Mouse (Mus musculus): Measurements from ENCODE around the gene Slc15a1. TPM values are rescaled to one million over a fixed set of nuclear protein-coding genes. Genes with fewer than 3 reads are reported as not detected.

Slc15a1 gene
- polyA plus RNA-seq, 1 experiment = 2.0 TPM

DNA sequence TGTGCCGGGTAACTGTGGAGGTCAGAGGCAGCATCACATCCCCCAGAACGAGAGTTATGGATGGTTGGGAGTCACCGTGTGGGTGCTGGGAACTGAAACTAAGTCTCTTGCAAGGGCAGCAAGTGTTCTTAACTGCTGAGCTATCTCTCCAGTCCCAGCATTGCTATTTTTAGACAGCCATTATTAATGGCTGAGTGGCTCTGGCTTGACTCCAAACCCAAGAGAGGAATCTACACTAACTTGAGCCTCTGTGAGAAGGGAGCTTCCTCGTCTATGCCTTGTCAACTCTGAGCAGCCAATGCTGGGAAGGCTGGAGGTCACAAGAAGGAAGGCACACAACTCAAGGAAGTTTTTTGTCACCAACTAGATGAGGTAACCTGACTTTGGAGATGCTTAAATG, 16.7 kb upstream of the Slc15a1 start:
- DNase-seq = no peak
- WGBS = 46% methylated on average over 4 of the region's 4 CpGs
- TF ChIP-seq POLR2A (IDR thresholded peaks at IDR 0.05; ENCODE audit: control insufficient read depth, extremely low read depth, insufficient read depth, low read length, poor library complexity) (no peak), CTCF (IDR thresholded peaks at IDR 0.05; ENCODE audit: borderline replicate concordance, control insufficient read depth, extremely low read depth, insufficient read depth, low read length, poor library complexity) (no peak)
- Histone ChIP-seq H3K27ac (ENCODE audit: control insufficient read depth, insufficient read depth, low read length) (no peak overlapping the region), H3K4me1 (replicated peaks; ENCODE audit: control insufficient read depth, insufficient read depth, low read length) (peaks cover 7% of the 10 kb centered on the region), H3K36me3 (ENCODE audit: control insufficient read depth, insufficient read depth, low read length) (no peaks in the 10 kb centered on the region), H3K27me3 (ENCODE audit: control insufficient read depth, insufficient read depth, low read length) (no peaks in the 10 kb centered on the region), H3K4me3 (ENCODE audit: control insufficient read depth, insufficient read depth, low read length) (no peak overlapping the region)

DNA sequence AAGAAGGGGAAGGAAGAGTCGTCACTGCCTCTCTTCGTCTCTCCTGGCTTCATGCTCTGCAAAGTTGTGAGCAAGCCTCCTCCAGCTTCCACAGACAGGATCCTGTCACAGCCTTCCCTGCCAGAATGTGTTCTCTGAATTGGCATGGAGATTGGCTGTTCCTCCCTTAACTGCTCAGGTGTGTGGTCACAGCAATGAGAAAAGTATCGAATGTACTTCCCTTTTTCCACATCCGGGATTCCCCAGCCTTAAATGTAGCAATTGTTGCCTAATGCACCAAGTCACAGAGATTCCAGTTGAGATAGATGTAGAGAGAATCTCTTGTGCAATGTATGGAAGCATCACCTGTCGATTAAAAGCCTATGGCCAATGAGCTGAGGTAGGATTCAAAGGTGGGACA, 11.8 kb upstream of the Slc15a1 start:
- H3K4me3 ChIP-seq (ENCODE audit: control insufficient read depth, insufficient read depth, low read length) = no peak overlapping the region
- TF ChIP-seq POLR2A (IDR thresholded peaks at IDR 0.05; ENCODE audit: control insufficient read depth, extremely low read depth, insufficient read depth, low read length, poor library complexity) (no peak), CTCF (IDR thresholded peaks at IDR 0.05; ENCODE audit: borderline replicate concordance, control insufficient read depth, extremely low read depth, insufficient read depth, low read length, poor library complexity) (no peak)

DNA sequence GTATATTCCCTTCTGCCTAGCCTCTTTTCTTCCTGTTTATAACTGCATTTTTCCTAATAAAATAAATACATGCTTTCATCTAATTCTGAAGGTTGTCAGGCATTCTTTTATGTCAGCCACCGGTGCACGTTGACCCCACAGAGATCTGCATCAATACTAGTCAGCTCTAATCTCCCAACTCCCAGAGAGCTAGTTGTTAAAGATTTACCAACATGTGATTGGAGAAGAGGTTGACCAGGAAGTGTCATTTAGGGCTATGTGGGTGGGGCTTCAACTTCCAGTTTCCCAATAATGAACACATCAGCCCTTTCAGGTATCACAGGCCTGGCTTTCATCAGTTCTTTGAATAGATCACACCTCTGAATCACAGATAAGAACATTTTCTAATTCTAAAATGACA, 3.9 kb upstream of the Slc15a1 start:
- H3K27me3 ChIP-seq (ENCODE audit: control insufficient read depth, insufficient read depth, low read length) = peaks cover 3% of the 10 kb centered on the region; the same call in 1 of the 2 replicates
- no peak for DNase-seq
- peaks cover 9% of the 10 kb centered on the region for H3K4me1 ChIP-seq (replicated peaks; ENCODE audit: control insufficient read depth, insufficient read depth, low read length)
- no peak overlapping the region for H3K27ac ChIP-seq (ENCODE audit: control insufficient read depth, insufficient read depth, low read length)
- H3K4me3 ChIP-seq (ENCODE audit: control insufficient read depth, insufficient read depth, low read length) = no peak overlapping the region
- 94% methylated on average over 2 of the region's 2 CpGs for WGBS
- TF ChIP-seq CTCF (IDR thresholded peaks at IDR 0.05; ENCODE audit: borderline replicate concordance, control insufficient read depth, extremely low read depth, insufficient read depth, low read length, poor library complexity) (no peak), POLR2A (IDR thresholded peaks at IDR 0.05; ENCODE audit: control insufficient read depth, extremely low read depth, insufficient read depth, low read length, poor library complexity) (no peak)
- H3K36me3 ChIP-seq (ENCODE audit: control insufficient read depth, insufficient read depth, low read length) = no peaks in the 10 kb centered on the region

More for the DNA sequence above, 11.8 kb upstream of the Slc15a1 start:
- Histone ChIP-seq H3K4me1 (replicated peaks; ENCODE audit: control insufficient read depth, insufficient read depth, low read length) (peaks cover 7% of the 10 kb centered on the region), H3K36me3 (ENCODE audit: control insufficient read depth, insufficient read depth, low read length) (no peaks in the 10 kb centered on the region), H3K27ac (ENCODE audit: control insufficient read depth, insufficient read depth, low read length) (no peak overlapping the region), H3K27me3 (ENCODE audit: control insufficient read depth, insufficient read depth, low read length) (no peaks in the 10 kb centered on the region)
- DNase-seq = no peak
- WGBS = 48% methylated on average over 5 of the region's 5 CpGs

DNA sequence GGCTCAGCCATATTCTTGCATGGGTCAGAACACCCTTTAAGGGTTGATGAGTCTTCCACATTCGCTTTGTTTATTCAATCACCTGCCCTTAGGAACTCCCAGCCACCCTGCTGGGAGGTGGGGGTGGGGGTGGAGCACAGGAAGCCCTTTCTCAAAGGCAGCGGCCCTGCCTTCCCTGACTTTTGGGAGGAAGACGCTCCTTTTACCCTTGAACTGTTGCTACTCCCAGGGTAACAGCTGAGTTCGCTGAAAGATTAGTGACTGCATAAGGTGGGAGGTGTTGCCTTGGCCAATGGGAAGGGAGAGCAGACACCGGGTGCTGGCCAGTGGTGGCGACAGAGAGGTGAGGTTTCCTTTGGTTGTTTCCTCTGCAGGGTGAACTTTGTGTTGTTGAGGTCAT, 1.3 kb upstream of the Slc15a1 start:
- Histone ChIP-seq H3K27me3 (ENCODE audit: control insufficient read depth, insufficient read depth, low read length) (peaks cover 3% of the 10 kb centered on the region; the same call in 1 of the 2 replicates), H3K4me1 (replicated peaks; ENCODE audit: control insufficient read depth, insufficient read depth, low read length) (peaks cover 9% of the 10 kb centered on the region), H3K36me3 (ENCODE audit: control insufficient read depth, insufficient read depth, low read length) (no peaks in the 10 kb centered on the region), H3K27ac (ENCODE audit: control insufficient read depth, insufficient read depth, low read length) (no peak overlapping the region; the same call in 1 of the 2 replicates), H3K4me3 (ENCODE audit: control insufficient read depth, insufficient read depth, low read length) (no peak overlapping the region)
- peak; percentile 7 for DNase-seq
- 28% methylated on average over 6 of the region's 6 CpGs for WGBS
- TF ChIP-seq POLR2A (IDR thresholded peaks at IDR 0.05; ENCODE audit: control insufficient read depth, extremely low read depth, insufficient read depth, low read length, poor library complexity) (no peak), CTCF (IDR thresholded peaks at IDR 0.05; ENCODE audit: borderline replicate concordance, control insufficient read depth, extremely low read depth, insufficient read depth, low read length, poor library complexity) (no peak)

DNA sequence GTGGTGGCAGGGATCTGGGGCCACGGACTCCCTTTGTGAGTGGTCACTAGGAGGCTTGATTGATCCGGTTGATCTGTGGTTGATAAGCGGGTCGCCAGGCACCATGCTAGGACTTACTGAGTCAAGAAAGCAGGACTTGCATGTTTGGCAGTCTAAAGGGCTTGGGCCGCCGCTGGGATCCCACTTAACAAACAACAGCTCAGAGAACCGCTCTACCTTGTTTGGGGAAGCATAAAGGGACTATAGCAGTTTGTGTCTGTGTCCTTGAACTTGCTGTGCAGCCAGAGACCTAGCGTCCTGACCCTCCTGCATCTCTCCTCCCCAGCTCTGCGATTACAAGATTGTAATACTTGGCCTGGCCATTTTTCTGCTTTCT, 421 bp upstream of the Slc15a1 start:
- Histone ChIP-seq H3K36me3 (ENCODE audit: control insufficient read depth, insufficient read depth, low read length) (no peaks in the 10 kb centered on the region), H3K27ac (ENCODE audit: control insufficient read depth, insufficient read depth, low read length) (no peak overlapping the region), H3K27me3 (ENCODE audit: control insufficient read depth, insufficient read depth, low read length) (peaks cover 3% of the 10 kb centered on the region; the same call in 1 of the 2 replicates), H3K4me1 (replicated peaks; ENCODE audit: control insufficient read depth, insufficient read depth, low read length) (peaks cover 9% of the 10 kb centered on the region), H3K4me3 (ENCODE audit: control insufficient read depth, insufficient read depth, low read length) (no peak overlapping the region)
- 71% methylated on average over 9 of the region's 9 CpGs for WGBS
- TF ChIP-seq CTCF (IDR thresholded peaks at IDR 0.05; ENCODE audit: borderline replicate concordance, control insufficient read depth, extremely low read depth, insufficient read depth, low read length, poor library complexity) = no peak
- no peak for TF ChIP-seq POLR2A (IDR thresholded peaks at IDR 0.05; ENCODE audit: control insufficient read depth, extremely low read depth, insufficient read depth, low read length, poor library complexity)
- no peak for DNase-seq

DNA sequence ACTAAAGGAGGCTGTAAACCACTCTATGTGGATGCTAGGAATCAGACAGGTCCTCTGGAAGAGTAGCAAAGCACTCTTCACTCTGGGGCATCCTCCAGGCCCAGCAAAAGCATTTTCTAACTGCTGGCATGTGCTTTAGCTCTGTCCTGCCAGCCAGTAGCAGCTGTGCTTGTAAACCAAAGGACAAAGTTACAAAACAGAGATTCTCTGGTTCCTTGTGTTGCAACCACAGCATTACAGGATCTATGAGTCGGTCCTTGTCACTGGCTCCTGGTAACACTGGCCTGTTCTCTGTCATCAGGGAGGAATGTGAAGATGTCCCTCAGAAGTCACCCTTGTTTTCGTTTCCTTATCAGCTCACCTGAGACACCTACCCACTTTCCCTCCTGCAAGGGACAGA, 4.5 kb downstream of the Slc15a1 start:
- Histone ChIP-seq H3K27me3 (ENCODE audit: control insufficient read depth, insufficient read depth, low read length) (peaks cover 3% of the 10 kb centered on the region; the same call in 1 of the 2 replicates), H3K4me1 (replicated peaks; ENCODE audit: control insufficient read depth, insufficient read depth, low read length) (no peaks in the 10 kb centered on the region; the same call in 1 of the 2 replicates), H3K36me3 (ENCODE audit: control insufficient read depth, insufficient read depth, low read length) (no peaks in the 10 kb centered on the region), H3K4me3 (ENCODE audit: control insufficient read depth, insufficient read depth, low read length) (no peak overlapping the region), H3K27ac (ENCODE audit: control insufficient read depth, insufficient read depth, low read length) (no peak overlapping the region)
- TF ChIP-seq POLR2A (IDR thresholded peaks at IDR 0.05; ENCODE audit: control insufficient read depth, extremely low read depth, insufficient read depth, low read length, poor library complexity) (no peak), CTCF (IDR thresholded peaks at IDR 0.05; ENCODE audit: borderline replicate concordance, control insufficient read depth, extremely low read depth, insufficient read depth, low read length, poor library complexity) (no peak)
- 93% methylated on average over 2 of the region's 2 CpGs for WGBS
- no peak for DNase-seq

DNA sequence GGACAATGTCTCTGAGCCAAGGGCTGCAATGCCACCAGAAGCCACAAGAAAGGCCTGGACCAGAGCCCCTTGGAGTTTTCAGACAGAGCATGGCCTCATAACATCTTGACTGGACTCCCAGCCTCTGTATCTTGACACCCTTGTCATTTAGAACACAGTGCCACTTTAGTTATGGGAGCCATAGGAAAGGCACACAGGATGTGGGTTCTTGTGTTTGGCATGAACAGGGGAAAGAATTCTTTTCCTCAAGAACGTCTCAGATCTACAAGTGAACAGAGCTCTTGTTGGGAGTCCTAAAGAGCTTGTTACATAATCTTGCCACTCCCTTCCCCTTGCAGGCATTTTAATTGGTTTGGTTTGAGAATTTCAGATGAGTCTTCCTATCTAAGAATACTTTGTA, 5.3 kb downstream of the Slc15a1 start:
- Histone ChIP-seq H3K4me3 (ENCODE audit: control insufficient read depth, insufficient read depth, low read length) (no peak overlapping the region), H3K4me1 (replicated peaks; ENCODE audit: control insufficient read depth, insufficient read depth, low read length) (no peaks in the 10 kb centered on the region; the same call in 1 of the 2 replicates), H3K36me3 (ENCODE audit: control insufficient read depth, insufficient read depth, low read length) (no peaks in the 10 kb centered on the region), H3K27ac (ENCODE audit: control insufficient read depth, insufficient read depth, low read length) (no peak overlapping the region), H3K27me3 (ENCODE audit: control insufficient read depth, insufficient read depth, low read length) (peaks cover 3% of the 10 kb centered on the region; the same call in 1 of the 2 replicates)
- WGBS = 10% methylated on average over 1 of the region's 1 CpGs
- no peak for DNase-seq
- TF ChIP-seq POLR2A (IDR thresholded peaks at IDR 0.05; ENCODE audit: control insufficient read depth, extremely low read depth, insufficient read depth, low read length, poor library complexity) = no peak

All from thymus, adult 2 months (tissue).